Mouse (Mus musculus) neural tube, postnatal 0 days (tissue): ENCODE results near the gene Cfap157. TPM values are rescaled to one million over a fixed set of nuclear protein-coding genes. Genes with fewer than 3 reads are reported as not detected.

ENCODE experiments used
- polyA plus RNA-seq: library from polyadenylated mRNA; unstranded; fragments of >200 nt; fragmentation: Nextera tagmentation; extraction: Ambion mirVana; gene quantifications from 2 replicates; pipeline ENCODE4 v1.2.1, GENCODE M21; 2015

Gene Cfap157
- 1.5 and 1.6 TPM in 2 replicates for polyA plus RNA-seq

DNA sequence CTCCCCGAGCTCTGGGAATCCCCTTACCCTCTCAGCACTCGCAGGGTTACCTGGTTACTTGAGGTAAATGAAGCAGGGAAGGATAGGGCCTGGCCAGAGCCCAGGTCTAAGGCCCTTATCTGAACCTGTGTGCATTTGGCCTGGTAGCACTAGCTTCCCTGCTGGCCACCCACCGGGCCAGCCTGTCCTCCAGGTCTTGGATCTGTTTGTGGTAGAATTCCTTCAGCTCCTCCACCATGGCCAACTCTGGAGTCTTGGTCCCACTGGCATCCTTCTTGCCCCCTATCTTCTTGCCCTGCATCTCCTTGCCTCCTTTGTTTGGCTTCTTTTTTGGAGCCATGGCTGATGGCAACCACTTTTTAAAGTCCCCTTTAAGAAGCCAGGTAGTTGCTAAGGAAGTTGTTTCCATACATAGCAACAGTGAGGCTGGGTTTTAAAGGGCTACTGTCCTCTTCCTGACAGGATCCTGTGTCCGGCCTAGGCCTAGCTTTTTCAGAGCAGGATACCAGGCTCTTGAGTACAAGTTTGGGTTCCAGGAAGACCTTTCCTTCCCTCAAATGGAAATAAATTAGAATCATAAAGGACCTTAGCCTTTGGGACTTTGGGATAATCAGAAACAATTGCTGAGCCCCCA is at the start of gene Cfap157:
Cfap157 (minus strand) TSS at position 381 of the 634 bp plus-strand sequence.

DNA sequence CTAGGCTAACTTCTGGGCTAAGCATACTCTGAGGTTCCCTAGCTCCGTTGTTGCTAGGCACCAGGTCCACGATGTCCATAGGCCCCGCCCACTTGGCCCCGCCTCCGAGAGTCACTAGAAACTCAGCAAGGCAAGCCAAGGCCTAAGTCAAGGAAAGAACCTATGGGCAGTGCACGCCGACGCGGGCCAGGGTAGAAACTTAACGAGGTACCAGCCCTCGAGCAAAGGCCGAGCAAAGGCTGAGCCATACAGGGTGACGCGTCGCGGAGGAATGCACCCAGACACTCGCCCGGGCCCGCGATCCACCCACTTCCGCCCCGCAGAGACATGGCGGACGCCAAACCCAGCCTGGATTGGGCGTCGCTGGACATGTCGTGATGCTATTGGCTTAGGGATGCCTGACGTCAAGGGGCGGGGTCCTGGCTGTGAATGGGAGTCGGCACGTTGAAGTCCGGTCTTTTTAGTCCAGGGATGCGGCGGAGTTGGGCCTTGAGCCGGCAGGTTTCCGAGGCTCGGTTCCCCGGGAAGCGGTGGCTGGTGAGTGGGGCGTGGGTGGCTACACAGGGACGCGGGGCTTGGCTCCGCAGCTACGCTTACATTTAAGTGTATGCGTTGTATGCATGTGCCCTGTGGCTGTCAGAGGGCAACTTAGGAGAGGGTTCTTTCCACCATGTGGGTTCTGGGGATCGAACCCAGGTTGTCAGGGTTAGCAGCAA is 8.7 kb downstream of the Cfap157 start, which contains the start of the genes Ttc16 and Ptrh1:
Ttc16 (minus strand) TSS at position 275 of the 716 bp plus-strand sequence.
Ptrh1 (plus strand) TSS at position 428 of the 716 bp plus-strand sequence.

DNA sequence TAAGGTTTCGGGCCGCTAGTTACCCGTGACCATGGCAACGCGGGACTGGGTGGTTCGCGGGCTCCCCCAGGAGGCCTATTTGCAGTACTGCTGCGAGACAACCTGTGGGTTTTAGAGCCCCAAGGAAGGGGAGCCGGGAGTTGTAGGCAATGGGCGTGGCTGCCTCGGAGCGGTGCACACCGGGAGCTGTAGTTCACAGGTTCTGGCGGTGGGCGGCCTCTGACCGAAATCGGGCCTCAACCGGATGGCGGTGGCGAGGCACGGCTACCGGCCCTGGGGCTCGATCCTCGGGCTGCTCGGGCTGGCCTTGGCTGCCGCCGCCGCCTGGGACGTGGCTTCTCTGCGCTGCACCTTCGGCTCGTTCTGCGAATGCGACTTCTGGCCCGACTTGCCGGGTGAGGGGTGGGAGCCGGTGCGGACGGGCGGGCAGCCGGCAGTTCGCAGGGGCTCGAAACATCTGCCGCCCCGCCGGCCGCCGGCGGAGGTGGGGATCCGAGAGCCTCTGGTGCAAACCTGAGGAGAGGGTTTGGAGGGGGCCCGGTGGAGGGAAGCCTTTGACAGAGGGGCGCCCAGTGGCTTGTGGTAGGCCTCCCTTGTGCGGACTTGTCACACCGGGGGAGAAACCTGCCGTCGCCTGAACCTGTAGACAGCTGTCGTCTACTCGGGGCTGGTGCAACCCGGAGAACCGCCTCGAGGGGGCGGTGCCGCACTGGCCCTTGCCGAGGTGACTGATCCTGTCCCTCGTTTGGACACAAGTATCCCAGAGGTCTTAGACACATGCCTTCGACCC is 27.0 kb downstream of the Cfap157 start, which contains the start of gene Tor2a:
Tor2a (plus strand) TSS at position 179 of the 790 bp plus-strand sequence.

DNA sequence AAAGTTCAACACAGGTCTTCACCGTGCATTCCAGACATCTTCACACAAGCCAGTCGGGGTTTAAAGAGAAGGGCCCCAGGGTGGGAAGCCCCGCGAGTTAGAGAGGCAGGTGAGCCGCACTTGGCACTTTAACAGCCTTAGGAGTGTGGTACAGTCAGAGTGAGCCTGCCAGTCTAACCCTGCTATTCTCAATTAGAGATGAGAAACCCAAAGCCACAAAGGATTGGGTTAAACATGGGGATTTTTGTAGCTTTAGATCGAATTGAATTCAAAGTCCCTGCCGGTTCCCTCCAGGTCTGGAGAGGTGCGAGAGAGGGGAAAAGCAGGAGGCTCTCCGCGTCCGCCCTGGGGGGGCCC is 43.3 kb downstream of the Cfap157 start, which contains the start of gene 6330409D20Rik:
6330409D20Rik (minus strand) TSS at position 101 of the 357 bp plus-strand sequence.

Other genes starting within 250 kb of the Cfap157 start
- gene Fam102a, start 249.1 kb downstream of the Cfap157 start, polyA plus RNA-seq = 8.4 and 9.0 TPM in 2 replicates
- gene Dpm2, start 213.6 kb downstream of the Cfap157 start, polyA plus RNA-seq = 146 and 153 TPM in 2 replicates
- 15.4 and 21.2 TPM in 2 replicates for gene Pip5kl1, start 209.6 kb downstream of the Cfap157 start, polyA plus RNA-seq
- 1.2 TPM in 2 replicates for gene 9430097D07Rik, start 208.7 kb downstream of the Cfap157 start, polyA plus RNA-seq
- 43.1 and 45.8 TPM in 2 replicates for gene St6galnac4, start 197.3 kb downstream of the Cfap157 start, polyA plus RNA-seq
- 21.6 and 23.7 TPM in 2 replicates for gene St6galnac6, start 184.7 kb downstream of the Cfap157 start, polyA plus RNA-seq
- gene Ak1, start 162.7 kb downstream of the Cfap157 start, polyA plus RNA-seq = 109 and 116 TPM in 2 replicates
- 22.6 and 25.0 TPM in 2 replicates for gene Eng, start 137.8 kb downstream of the Cfap157 start, polyA plus RNA-seq
- gene Fpgs, start 80.3 kb downstream of the Cfap157 start, polyA plus RNA-seq = 20.9 and 21.2 TPM in 2 replicates
- 64.5 and 66.3 TPM in 2 replicates for gene Cdk9, start 71.4 kb downstream of the Cfap157 start, polyA plus RNA-seq
- gene Sh2d3c, start 63.4 kb downstream of the Cfap157 start, polyA plus RNA-seq = 50.6 and 52.5 TPM in 2 replicates
- gene 6330409D20Rik, start 43.4 kb downstream of the Cfap157 start, polyA plus RNA-seq = 3.0 and 4.6 TPM in 2 replicates
- gene Tor2a, start 27.2 kb downstream of the Cfap157 start, polyA plus RNA-seq = 52.3 and 58.5 TPM in 2 replicates
- gene Ttc16, start 8.8 kb downstream of the Cfap157 start, polyA plus RNA-seq = 0.48 and 0.62 TPM in 2 replicates
- gene Ptrh1, start 8.6 kb downstream of the Cfap157 start, polyA plus RNA-seq = 4.9 and 6.7 TPM in 2 replicates
- gene Stxbp1, start 62.8 kb upstream of the Cfap157 start, polyA plus RNA-seq = 346 and 388 TPM in 2 replicates
- gene Fam129b, start 91.7 kb upstream of the Cfap157 start, polyA plus RNA-seq = 22.6 and 24.0 TPM in 2 replicates
- gene Rpl12, start 177.1 kb upstream of the Cfap157 start, polyA plus RNA-seq = 109 and 117 TPM in 2 replicates
- gene Lrsam1, start 177.2 kb upstream of the Cfap157 start, polyA plus RNA-seq = 21.0 and 24.9 TPM in 2 replicates
- gene Slc2a8, start 197.7 kb upstream of the Cfap157 start, polyA plus RNA-seq = 32.7 and 35.2 TPM in 2 replicates